Mouse (Mus musculus): Measurements from ENCODE around the gene Sorcs2. TPM values are rescaled to one million over a fixed set of nuclear protein-coding genes. Genes with fewer than 3 reads are reported as not detected.

The Sorcs2 gene
- total and polyA plus RNA-seq, 2 experiments = 0.09 to 0.12 TPM

- H3K4me1 ChIP-seq (ENCODE audit: control insufficient read depth, insufficient read depth, low read length) = no peaks in the 10 kb centered on the region
- no peak overlapping the region for H3K27ac ChIP-seq (replicated peaks; ENCODE audit: insufficient read depth, low read depth, low read length)
- DNase-seq (ENCODE audit: extremely low read depth, low read depth, low spot score) = no peak
- no peaks in the 10 kb centered on the region for H3K36me3 ChIP-seq (ENCODE audit: control insufficient read depth, insufficient read depth, low read length)
- H3K4me3 ChIP-seq (ENCODE audit: insufficient read depth, low read depth, low read length) = no peak overlapping the region
- TF ChIP-seq CTCF (IDR thresholded peaks at IDR 0.05; ENCODE audit: low read depth, low read length) = no peak
- H3K9ac ChIP-seq (ENCODE audit: low read depth, low read length) = no peak overlapping the region
- H3K27me3 ChIP-seq (ENCODE audit: control insufficient read depth, insufficient read depth, low read length) = no peaks in the 10 kb centered on the region
- H3K79me2 ChIP-seq (ENCODE audit: control insufficient read depth, insufficient read depth, low read length) = no peaks in the 10 kb centered on the region
Observed at GRCm38 (mm10) chr5:36422689-36423088, 24.8 kb upstream of the Sorcs2 start.

GRCm38 (mm10) chr5:36419861-36420260 lies 21.9 kb upstream of the Sorcs2 start:
- no peak overlapping the region for H3K4me3 ChIP-seq (ENCODE audit: insufficient read depth, low read depth, low read length)
- no peak overlapping the region for H3K9ac ChIP-seq (ENCODE audit: low read depth, low read length)

GRCm38 (mm10) chr5:36414712-36415331 lies 16.9 kb upstream of the Sorcs2 start:
- no peaks in the 10 kb centered on the region for H3K36me3 ChIP-seq (ENCODE audit: control insufficient read depth, insufficient read depth, low read length)
- H3K4me1 ChIP-seq (ENCODE audit: control insufficient read depth, insufficient read depth, low read length) = no peaks in the 10 kb centered on the region
- no peak overlapping the region for H3K9ac ChIP-seq (ENCODE audit: low read depth, low read length)
- DNase-seq (ENCODE audit: extremely low read depth, low read depth, low spot score) = no peak
- no peak for TF ChIP-seq CTCF (IDR thresholded peaks at IDR 0.05; ENCODE audit: low read depth, low read length)
- no peak for TF ChIP-seq POLR2A (IDR thresholded peaks at IDR 0.05; ENCODE audit: extremely low read depth, insufficient read depth, low read length)
- H3K79me2 ChIP-seq (ENCODE audit: control insufficient read depth, insufficient read depth, low read length) = no peaks in the 10 kb centered on the region
- WGBS = 66% methylated on average over 6 of the region's 6 CpGs
- no peak overlapping the region for H3K27ac ChIP-seq (replicated peaks; ENCODE audit: insufficient read depth, low read depth, low read length)
- no peak overlapping the region for H3K4me3 ChIP-seq (ENCODE audit: insufficient read depth, low read depth, low read length)
- no peaks in the 10 kb centered on the region for H3K27me3 ChIP-seq (ENCODE audit: control insufficient read depth, insufficient read depth, low read length)

More at GRCm38 (mm10) chr5:36419861-36420260, 21.9 kb upstream of the Sorcs2 start:
- no peak for DNase-seq (ENCODE audit: extremely low read depth, low read depth, low spot score)
- Histone ChIP-seq H3K27me3 (ENCODE audit: control insufficient read depth, insufficient read depth, low read length) (no peaks in the 10 kb centered on the region), H3K79me2 (ENCODE audit: control insufficient read depth, insufficient read depth, low read length) (no peaks in the 10 kb centered on the region), H3K27ac (replicated peaks; ENCODE audit: insufficient read depth, low read depth, low read length) (no peak overlapping the region), H3K4me1 (ENCODE audit: control insufficient read depth, insufficient read depth, low read length) (no peaks in the 10 kb centered on the region), H3K36me3 (ENCODE audit: control insufficient read depth, insufficient read depth, low read length) (no peaks in the 10 kb centered on the region)
- WGBS = 77% methylated on average over 3 of the region's 3 CpGs
- TF ChIP-seq CTCF (IDR thresholded peaks at IDR 0.05; ENCODE audit: low read depth, low read length) (no peak), POLR2A (IDR thresholded peaks at IDR 0.05; ENCODE audit: extremely low read depth, insufficient read depth, low read length) (no peak)

GRCm38 (mm10) chr5:36398463-36399364 lies 775 bp upstream of the Sorcs2 start:
- Histone ChIP-seq H3K9ac (ENCODE audit: low read depth, low read length) (no peak overlapping the region), H3K4me3 (ENCODE audit: insufficient read depth, low read depth, low read length) (no peak overlapping the region), H3K27me3 (ENCODE audit: control insufficient read depth, insufficient read depth, low read length) (peaks cover 11% of the 10 kb centered on the region), H3K4me1 (ENCODE audit: control insufficient read depth, insufficient read depth, low read length) (peaks cover 3% of the 10 kb centered on the region; the same call in 1 of the 2 replicates), H3K36me3 (ENCODE audit: control insufficient read depth, insufficient read depth, low read length) (no peaks in the 10 kb centered on the region), H3K79me2 (ENCODE audit: control insufficient read depth, insufficient read depth, low read length) (no peaks in the 10 kb centered on the region), H3K27ac (replicated peaks; ENCODE audit: insufficient read depth, low read depth, low read length) (no peak overlapping the region)
- peak; percentile 62 for DNase-seq (ENCODE audit: extremely low read depth, low read depth, low spot score)
- 16% methylated on average over 18 of the region's 18 CpGs for WGBS
- TF ChIP-seq POLR2A (IDR thresholded peaks at IDR 0.05; ENCODE audit: extremely low read depth, insufficient read depth, low read length) (no peak), CTCF (IDR thresholded peaks at IDR 0.05; ENCODE audit: low read depth, low read length) (peak; percentile 33)

- Histone ChIP-seq H3K79me2 (ENCODE audit: control insufficient read depth, insufficient read depth, low read length) (no peaks in the 10 kb centered on the region), H3K36me3 (ENCODE audit: control insufficient read depth, insufficient read depth, low read length) (no peaks in the 10 kb centered on the region), H3K4me3 (ENCODE audit: insufficient read depth, low read depth, low read length) (peak overlapping the region; percentile 66; the same call in 1 of the 2 replicates), H3K27me3 (ENCODE audit: control insufficient read depth, insufficient read depth, low read length) (peaks cover 11% of the 10 kb centered on the region), H3K9ac (ENCODE audit: low read depth, low read length) (peak overlapping the region; percentile 78; the same call in 1 of the 2 replicates), H3K4me1 (ENCODE audit: control insufficient read depth, insufficient read depth, low read length) (peaks cover 3% of the 10 kb centered on the region; the same call in 1 of the 2 replicates), H3K27ac (replicated peaks; ENCODE audit: insufficient read depth, low read depth, low read length) (no peak overlapping the region)
- DNase-seq (ENCODE audit: extremely low read depth, low read depth, low spot score) = no peak
- WGBS = 2% methylated on average over 36 of the region's 36 CpGs
- TF ChIP-seq POLR2A (IDR thresholded peaks at IDR 0.05; ENCODE audit: extremely low read depth, insufficient read depth, low read length) (no peak), CTCF (IDR thresholded peaks at IDR 0.05; ENCODE audit: low read depth, low read length) (no peak)
Observed at GRCm38 (mm10) chr5:36397384-36397759, 567 bp downstream of the Sorcs2 start.

Measured in liver, adult 2 months (tissue).